Mouse (Mus musculus): ENCODE data around the gene Cxadr. TPM values are rescaled to one million over a fixed set of nuclear protein-coding genes. Genes with fewer than 3 reads are reported as not detected.

Gene Cxadr
- total and polyA plus RNA-seq, 3 experiments, result 0.33 TPM; not detected in 2

- no peak for DNase-seq (ENCODE audit: low read depth, low spot score)
- peaks cover 4 to 9% of the 10 kb centered on the region in 2 experiments; a peak in 2 of 4 replicates for H3K4me1 ChIP-seq (ENCODE audit: control insufficient read depth in 1 of 2, insufficient read depth in 2 of 2, low read length in 2 of 2)
- H3K36me3 ChIP-seq (ENCODE audit: control insufficient read depth in 1 of 2, insufficient read depth in 2 of 2, low read length in 2 of 2), result peaks cover 2 to 10% of the 10 kb centered on the region in 2 experiments; a peak in 3 of 4 replicates
- no peak overlapping the region for H3K4me3 ChIP-seq (ENCODE audit: control insufficient read depth in 1 of 2, insufficient read depth in 1 of 2, low read depth in 2 of 2, low read length in 2 of 2)
- TF ChIP-seq ELF1 (IDR thresholded peaks at IDR 0.05; ENCODE audit: low read depth, low read length) (no peak), POLR2AphosphoS2 (IDR thresholded peaks at IDR 0.05; ENCODE audit: low read length) (no peak), TCF12 (IDR thresholded peaks at IDR 0.05; ENCODE audit: low read depth, low read length) (no peak), MAZ (IDR thresholded peaks at IDR 0.05; ENCODE audit: low read depth, low read length) (no peak), TBP (IDR thresholded peaks at IDR 0.05; ENCODE audit: low read depth, low read length) (no peak), NELFE (IDR thresholded peaks at IDR 0.05; ENCODE audit: low read depth, low read length) (no peak), ZNF384 (IDR thresholded peaks at IDR 0.05; ENCODE audit: low read depth, low read length) (no peak), POLR2AphosphoS5 (IDR thresholded peaks at IDR 0.05; ENCODE audit: borderline replicate concordance, low read depth, low read length) (no peak), SMC3 (IDR thresholded peaks at IDR 0.05; ENCODE audit: low read depth, low read length) (no peak), GABPA (IDR thresholded peaks at IDR 0.05; ENCODE audit: low read depth, low read length) (no peak), MXI1 (IDR thresholded peaks at IDR 0.05; ENCODE audit: low read depth, low read length) (no peak), ETS1 (IDR thresholded peaks at IDR 0.05; ENCODE audit: low read depth, low read length) (no peak), ZC3H11A (IDR thresholded peaks at IDR 0.05; ENCODE audit: low read depth, low read length) (no peak), CTCF (IDR thresholded peaks at IDR 0.05 in 2 of 3, conservative IDR thresholded peaks at IDR 0.05 in 1 of 3; ENCODE audit: control insufficient read depth in 1 of 3, insufficient read depth in 1 of 3, low read depth in 2 of 3, low read length in 3 of 3, poor library complexity in 1 of 3, severe bottlenecking in 1 of 3) (no peak)
- H3K27me3 ChIP-seq (ENCODE audit: control insufficient read depth in 1 of 2, insufficient read depth in 2 of 2, low read length in 2 of 2), result no peaks in the 10 kb centered on the region
- H3K27ac ChIP-seq (ENCODE audit: control insufficient read depth, low read depth, low read length), result no peak overlapping the region
- peaks cover 26% of the 10 kb centered on the region for H3K79me2 ChIP-seq (ENCODE audit: control insufficient read depth, insufficient read depth, low read length, poor library complexity)
- H3K9me3 ChIP-seq (replicated peaks; ENCODE audit: insufficient read depth, low read length), result no peaks in the 10 kb centered on the region
- H3K9ac ChIP-seq (ENCODE audit: control insufficient read depth, low read depth, low read length, poor library complexity, severe bottlenecking), result no peak overlapping the region
Observed at GRCm38 (mm10) chr16:78378493-78378892, 77.2 kb downstream of the Cxadr start.

GRCm38 (mm10) chr16:78389122-78389521, 87.8 kb downstream of the Cxadr start:
- no peak overlapping the region for H3K27ac ChIP-seq (ENCODE audit: control insufficient read depth, low read depth, low read length)
- no peak overlapping the region for H3K4me3 ChIP-seq (ENCODE audit: control insufficient read depth in 1 of 2, insufficient read depth in 1 of 2, low read depth in 2 of 2, low read length in 2 of 2)
- no peaks in the 10 kb centered on the region for H3K36me3 ChIP-seq (ENCODE audit: control insufficient read depth in 1 of 2, insufficient read depth in 2 of 2, low read length in 2 of 2)
- H3K9me3 ChIP-seq (replicated peaks; ENCODE audit: insufficient read depth, low read length), result no peaks in the 10 kb centered on the region
- no peaks in the 10 kb centered on the region for H3K79me2 ChIP-seq (ENCODE audit: control insufficient read depth, insufficient read depth, low read length, poor library complexity)
- DNase-seq (ENCODE audit: low read depth, low spot score), result no peak
- no peak overlapping the region for H3K9ac ChIP-seq (ENCODE audit: control insufficient read depth, low read depth, low read length, poor library complexity, severe bottlenecking)
- H3K27me3 ChIP-seq (ENCODE audit: control insufficient read depth in 1 of 2, insufficient read depth in 2 of 2, low read length in 2 of 2), result no peaks in the 10 kb centered on the region
- TF ChIP-seq TCF12 (IDR thresholded peaks at IDR 0.05; ENCODE audit: low read depth, low read length) (no peak), HCFC1 (IDR thresholded peaks at IDR 0.05; ENCODE audit: low read depth, low read length) (no peak), KAT2A (conservative IDR thresholded peaks at IDR 0.05; ENCODE audit: low read depth, low read length) (no peak)
- H3K4me1 ChIP-seq (ENCODE audit: control insufficient read depth in 1 of 2, insufficient read depth in 2 of 2, low read length in 2 of 2), result no peaks in the 10 kb centered on the region

GRCm38 (mm10) chr16:78389986-78390385, 88.7 kb downstream of the Cxadr start:
- no peak overlapping the region for H3K4me3 ChIP-seq (ENCODE audit: control insufficient read depth in 1 of 2, insufficient read depth in 1 of 2, low read depth in 2 of 2, low read length in 2 of 2)
- no peaks in the 10 kb centered on the region for H3K27me3 ChIP-seq (ENCODE audit: control insufficient read depth in 1 of 2, insufficient read depth in 2 of 2, low read length in 2 of 2)
- no peak overlapping the region for H3K27ac ChIP-seq (ENCODE audit: control insufficient read depth, low read depth, low read length)
- no peaks in the 10 kb centered on the region for H3K79me2 ChIP-seq (ENCODE audit: control insufficient read depth, insufficient read depth, low read length, poor library complexity)
- H3K4me1 ChIP-seq (ENCODE audit: control insufficient read depth in 1 of 2, insufficient read depth in 2 of 2, low read length in 2 of 2), result no peaks in the 10 kb centered on the region
- H3K36me3 ChIP-seq (ENCODE audit: control insufficient read depth in 1 of 2, insufficient read depth in 2 of 2, low read length in 2 of 2), result no peaks in the 10 kb centered on the region
- H3K9me3 ChIP-seq (replicated peaks; ENCODE audit: insufficient read depth, low read length), result no peaks in the 10 kb centered on the region
- H3K9ac ChIP-seq (ENCODE audit: control insufficient read depth, low read depth, low read length, poor library complexity, severe bottlenecking), result no peak overlapping the region
- TF ChIP-seq USF2 (IDR thresholded peaks at IDR 0.05; ENCODE audit: borderline replicate concordance in 1 of 2, insufficient read depth in 1 of 2, low read depth in 1 of 2, low read length in 2 of 2), result no peak
- TF ChIP-seq GABPA (IDR thresholded peaks at IDR 0.05; ENCODE audit: low read depth, low read length), result no peak
- TF ChIP-seq MYC (IDR thresholded peaks at IDR 0.05; ENCODE audit: low read depth, low read length), result no peak
- no peak for TF ChIP-seq TAL1 (IDR thresholded peaks at IDR 0.05; ENCODE audit: low read length)
- TF ChIP-seq MAFK (IDR thresholded peaks at IDR 0.05; ENCODE audit: borderline replicate concordance, low read depth, low read length), result no peak
- no peak for TF ChIP-seq BHLHE40 (IDR thresholded peaks at IDR 0.05; ENCODE audit: borderline replicate concordance, low read depth, low read length)
- no peak for TF ChIP-seq ZMIZ1 (IDR thresholded peaks at IDR 0.05; ENCODE audit: low read depth, low read length)
- TF ChIP-seq GATA1 (IDR thresholded peaks at IDR 0.05; ENCODE audit: low read depth, low read length), result no peak
- TF ChIP-seq KAT2A (conservative IDR thresholded peaks at IDR 0.05; ENCODE audit: low read depth, low read length), result no peak
- no peak for TF ChIP-seq RCOR1 (IDR thresholded peaks at IDR 0.05; ENCODE audit: low read depth, low read length)
- TF ChIP-seq HCFC1 (IDR thresholded peaks at IDR 0.05; ENCODE audit: low read depth, low read length), result no peak
- DNase-seq (ENCODE audit: low read depth, low spot score), result no peak
